Mouse (Mus musculus): Measurements from ENCODE around the gene Smurf1.
A peak's percentile ranks its signal among the peaks of the same experiment; 100 is the strongest.

The Smurf1 gene

GRCm38 (mm10) chr5:144958271-144958670, 7.4 kb downstream of the Smurf1 start:
- no peak for DNase-seq (ENCODE audit: low read depth, low spot score)

GRCm38 (mm10) chr5:144954432-144954831, 11.2 kb downstream of the Smurf1 start:
- DNase-seq (ENCODE audit: low read depth, low spot score): no peak

GRCm38 (mm10) chr5:144952592-144952991, 13.1 kb downstream of the Smurf1 start:
- DNase-seq (ENCODE audit: low read depth, low spot score): no peak

- DNase-seq (ENCODE audit: low read depth, low spot score): no peak
Measured at GRCm38 (mm10) chr5:144950428-144951051, 15.1 kb downstream of the Smurf1 start.

- no peak for DNase-seq (ENCODE audit: low read depth, low spot score)
Measured at GRCm38 (mm10) chr5:144949856-144950255, 15.8 kb downstream of the Smurf1 start.

- DNase-seq (ENCODE audit: low read depth, low spot score): no peak
Measured at GRCm38 (mm10) chr5:144948422-144948821, 17.2 kb downstream of the Smurf1 start.

- no peak for DNase-seq (ENCODE audit: low read depth, low spot score)
Measured at GRCm38 (mm10) chr5:144948002-144948401, 17.6 kb downstream of the Smurf1 start.

GRCm38 (mm10) chr5:144946032-144946431, 19.6 kb downstream of the Smurf1 start:
- DNase-seq (ENCODE audit: low read depth, low spot score): no peak

- DNase-seq (ENCODE audit: low read depth, low spot score): no peak
Measured at GRCm38 (mm10) chr5:144944932-144945331, 20.7 kb downstream of the Smurf1 start.

- no peak for DNase-seq (ENCODE audit: low read depth, low spot score)
Measured at GRCm38 (mm10) chr5:144944370-144944769, 21.3 kb downstream of the Smurf1 start.

GRCm38 (mm10) chr5:144943346-144943745, 22.3 kb downstream of the Smurf1 start:
- DNase-seq (ENCODE audit: low read depth, low spot score): no peak

GRCm38 (mm10) chr5:144942431-144942830, 23.2 kb downstream of the Smurf1 start:
- no peak for DNase-seq (ENCODE audit: low read depth, low spot score)

- no peak for DNase-seq (ENCODE audit: low read depth, low spot score)
Measured at GRCm38 (mm10) chr5:144940904-144941303, 24.7 kb downstream of the Smurf1 start.

- DNase-seq (ENCODE audit: low read depth, low spot score): peak; percentile 84
Measured at GRCm38 (mm10) chr5:144937304-144937703, 28.3 kb downstream of the Smurf1 start.

GRCm38 (mm10) chr5:144933486-144933885, 32.2 kb downstream of the Smurf1 start:
- DNase-seq (ENCODE audit: low read depth, low spot score): no peak

GRCm38 (mm10) chr5:144931841-144932240, 33.8 kb downstream of the Smurf1 start:
- no peak for DNase-seq (ENCODE audit: low read depth, low spot score)

- DNase-seq (ENCODE audit: low read depth, low spot score): no peak
Measured at GRCm38 (mm10) chr5:144928856-144929713, 36.6 kb downstream of the Smurf1 start.

- DNase-seq (ENCODE audit: low read depth, low spot score): no peak
Measured at GRCm38 (mm10) chr5:144926275-144926674, 39.4 kb downstream of the Smurf1 start.

- peak; percentile 72 for DNase-seq (ENCODE audit: low read depth, low spot score)
Measured at GRCm38 (mm10) chr5:144923351-144923750, 42.3 kb downstream of the Smurf1 start.

GRCm38 (mm10) chr5:144919790-144920189, 45.9 kb downstream of the Smurf1 start:
- no peak for DNase-seq (ENCODE audit: low read depth, low spot score)

- no peak for DNase-seq (ENCODE audit: low read depth, low spot score)
Measured at GRCm38 (mm10) chr5:144919194-144919593, 46.5 kb downstream of the Smurf1 start.

GRCm38 (mm10) chr5:144918204-144918603, 47.4 kb downstream of the Smurf1 start:
- no peak for DNase-seq (ENCODE audit: low read depth, low spot score)

- DNase-seq (ENCODE audit: low read depth, low spot score): no peak
Measured at GRCm38 (mm10) chr5:144917172-144917571, 48.5 kb downstream of the Smurf1 start.
